Mouse (Mus musculus) C2C12 (cell line): ENCODE data around the gene Fxyd1.

Source experiments
- CEBPB ChIP-seq: IDR thresholded peaks from one replicate; pipeline ENCODE4 v1.6.1; 2011; ENCODE audit warnings: low read depth, mild to moderate bottlenecking, control low read depth, moderate library complexity
- CTCF ChIP-seq: IDR thresholded peaks from one replicate; pipeline ENCODE4 v1.5.1; 2011; ENCODE audit not compliant: control insufficient read depth, insufficient read depth, insufficient read length
- MAX ChIP-seq: IDR thresholded peaks from one replicate; pipeline ENCODE4 v1.6.1; 2011; ENCODE audit warnings: mild to moderate bottlenecking, control low read depth
- MYOD1 ChIP-seq: IDR thresholded peaks from one replicate; pipeline ENCODE4 v1.6.1; 2011; ENCODE audit warnings: low read depth; ENCODE audit not compliant: control insufficient read depth, insufficient read length
- USF1 ChIP-seq: IDR thresholded peaks from one replicate; pipeline ENCODE4 v1.6.1; 2011; ENCODE audit warnings: low read depth, mild to moderate bottlenecking, control low read depth, moderate library complexity

DNA sequence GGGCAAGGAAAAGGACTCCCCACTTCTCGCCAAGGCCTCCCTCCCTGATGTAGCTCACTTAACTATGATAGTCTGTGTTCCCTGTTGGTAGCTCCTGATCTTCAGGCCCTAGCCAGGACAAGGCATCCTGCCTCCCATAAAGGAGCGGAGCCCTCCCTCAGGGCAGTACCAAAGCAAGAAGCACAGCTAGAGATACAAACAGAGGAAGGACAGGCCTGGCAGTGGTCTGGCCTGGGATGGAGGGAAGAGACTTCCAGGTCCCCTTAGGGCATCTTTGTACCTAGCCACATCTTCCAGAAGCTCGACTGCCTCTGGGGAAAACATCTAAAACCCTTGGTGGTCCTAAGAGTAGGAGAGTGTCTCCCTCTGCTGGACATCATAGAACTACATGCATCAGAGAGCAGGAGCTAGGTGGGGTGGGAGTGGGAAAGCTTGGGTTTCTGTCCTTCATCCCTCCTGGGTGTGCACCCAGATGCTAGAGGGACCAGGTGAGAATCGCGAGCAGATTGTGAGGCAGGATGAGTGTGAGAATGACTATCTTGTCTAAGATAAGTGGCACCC lies 21.0 kb upstream of the Fxyd1 start:
- TF ChIP-seq CTCF: no peak
- TF ChIP-seq MAX: no peak
- no peak for TF ChIP-seq USF1
- TF ChIP-seq CEBPB: no peak
- no peak for TF ChIP-seq MYOD1
